Mouse (Mus musculus): ENCODE data around the gene Aff4.

DNA sequence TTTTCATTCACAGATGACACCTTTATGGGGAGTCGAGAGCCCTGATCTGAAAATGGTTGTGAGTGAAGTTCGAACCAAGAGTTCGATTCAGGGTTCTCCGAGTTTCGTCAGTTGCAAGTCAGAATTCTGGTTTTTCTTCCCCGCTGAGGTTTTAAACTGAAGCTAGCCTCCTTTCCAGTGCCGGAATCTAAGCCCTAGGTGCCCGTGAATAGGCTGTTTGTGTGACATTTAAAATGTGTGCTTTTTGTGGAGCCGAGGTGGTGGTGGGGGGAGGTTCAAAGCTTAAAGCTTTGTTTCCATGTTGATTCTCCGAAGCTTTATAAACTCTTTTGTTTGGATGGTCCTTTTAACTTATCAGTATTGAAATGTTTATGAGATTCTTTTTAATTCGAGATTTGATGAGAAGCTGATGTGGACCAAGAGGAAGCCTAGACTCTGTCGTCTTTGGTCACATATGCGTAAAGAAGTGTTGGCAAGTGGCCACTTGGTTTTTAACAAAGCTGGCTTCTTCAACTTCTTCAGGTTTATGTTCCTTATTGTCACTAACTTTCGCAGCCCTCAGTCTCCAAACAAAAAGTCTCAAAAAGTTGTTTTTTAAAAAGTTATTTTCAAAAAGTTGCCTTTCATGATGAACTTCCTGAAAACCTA, 1.4 kb downstream of the Aff4 start:
- TF ChIP-seq CTCF (IDR thresholded peaks at IDR 0.05; ENCODE audit: low read depth) (no peak), EP300 (IDR thresholded peaks at IDR 0.05; ENCODE audit: low read depth) (no peak)
